Mouse (Mus musculus): ENCODE measurements at regions not wholly inside any gene's neighbourhood (a gene's known extent, or its start where the extent isn't known, plus 50 kb on each side); places are given as distances from the start of the nearest gene placed in this dataset.

GRCm38 (mm10) chr15:97603492-97603891 is 102.1 kb downstream of the Rpap3 start (continued):
- TF ChIP-seq ZMIZ1 (IDR thresholded peaks at IDR 0.05; ENCODE audit: low read depth, low read length) (no peak), CHD1 (IDR thresholded peaks at IDR 0.05; ENCODE audit: low read depth, low read length) (no peak), USF2 (IDR thresholded peaks at IDR 0.05; ENCODE audit: borderline replicate concordance in 1 of 2, insufficient read depth in 1 of 2, low read depth in 1 of 2, low read length in 2 of 2) (no peak), E2F4 (IDR thresholded peaks at IDR 0.05; ENCODE audit: borderline replicate concordance, low read depth, low read length) (no peak), TBP (IDR thresholded peaks at IDR 0.05; ENCODE audit: low read depth, low read length) (no peak), GABPA (IDR thresholded peaks at IDR 0.05; ENCODE audit: low read depth, low read length) (no peak), ELF1 (IDR thresholded peaks at IDR 0.05; ENCODE audit: low read depth, low read length) (no peak), RCOR1 (IDR thresholded peaks at IDR 0.05; ENCODE audit: low read depth, low read length) (no peak), POLR2AphosphoS2 (IDR thresholded peaks at IDR 0.05; ENCODE audit: low read length) (no peak), CTCF (IDR thresholded peaks at IDR 0.05 in 2 of 3, conservative IDR thresholded peaks at IDR 0.05 in 1 of 3; ENCODE audit: control insufficient read depth in 1 of 3, insufficient read depth in 1 of 3, low read depth in 2 of 3, low read length in 3 of 3, poor library complexity in 1 of 3, severe bottlenecking in 1 of 3) (peak; percentile 37 to 84 (median 61)), GATA1 (IDR thresholded peaks at IDR 0.05; ENCODE audit: low read depth, low read length) (0 out of 2 replicates have a peak, but pooled peaks have one; percentile 27), ZKSCAN1 (IDR thresholded peaks at IDR 0.05; ENCODE audit: low read depth, low read length) (no peak), TAL1 (IDR thresholded peaks at IDR 0.05; ENCODE audit: low read length) (no peak), MAX (IDR thresholded peaks at IDR 0.05; ENCODE audit: low read length) (no peak; the same call in 1 of the 2 replicates), USF1 (IDR thresholded peaks at IDR 0.05; ENCODE audit: low read depth, low read length) (no peak), ZC3H11A (IDR thresholded peaks at IDR 0.05; ENCODE audit: low read depth, low read length) (peak; percentile 81), RAD21 (IDR thresholded peaks at IDR 0.05; ENCODE audit: low read depth, low read length) (peak; percentile 83), MYC (IDR thresholded peaks at IDR 0.05; ENCODE audit: low read depth, low read length) (no peak), NRF1 (IDR thresholded peaks at IDR 0.05; ENCODE audit: insufficient read depth, low read depth, low read length, poor library complexity, severe bottlenecking) (no peak)

- Histone ChIP-seq H3K9me3 (replicated peaks; ENCODE audit: insufficient read depth, low read length) (no peaks in the 10 kb centered on the region), H3K4me1 (ENCODE audit: control insufficient read depth in 1 of 2, insufficient read depth in 2 of 2, low read length in 2 of 2) (peaks cover 0 to 5% of the 10 kb centered on the region in 2 experiments; a peak in 1 of 4 replicates), H3K36me3 (ENCODE audit: control insufficient read depth in 1 of 2, insufficient read depth in 2 of 2, low read length in 2 of 2) (no peaks in the 10 kb centered on the region; a peak in 1 of 4 replicates), H3K9ac (ENCODE audit: control insufficient read depth, low read depth, low read length, poor library complexity, severe bottlenecking) (no peak overlapping the region), H3K79me2 (ENCODE audit: control insufficient read depth, insufficient read depth, low read length, poor library complexity) (no peaks in the 10 kb centered on the region), H3K4me3 (ENCODE audit: control insufficient read depth in 1 of 2, insufficient read depth in 1 of 2, low read depth in 2 of 2, low read length in 2 of 2) (no peak overlapping the region), H3K27me3 (ENCODE audit: control insufficient read depth in 1 of 2, insufficient read depth in 2 of 2, low read length in 2 of 2) (peaks cover 3 to 9% of the 10 kb centered on the region in 2 experiments; a peak in 3 of 4 replicates), H3K27ac (ENCODE audit: control insufficient read depth, low read depth, low read length) (no peak overlapping the region)
- DNase-seq (ENCODE audit: low read depth, low spot score) = no peak
- TF ChIP-seq MAZ (IDR thresholded peaks at IDR 0.05; ENCODE audit: low read depth, low read length) = no peak
- TF ChIP-seq SIN3A (IDR thresholded peaks at IDR 0.05; ENCODE audit: low read length) = no peak
- no peak for TF ChIP-seq SMC3 (IDR thresholded peaks at IDR 0.05; ENCODE audit: low read depth, low read length)
- TF ChIP-seq POLR2AphosphoS5 (IDR thresholded peaks at IDR 0.05; ENCODE audit: borderline replicate concordance, low read depth, low read length) = no peak
- TF ChIP-seq ETS1 (IDR thresholded peaks at IDR 0.05; ENCODE audit: low read depth, low read length) = no peak
- TF ChIP-seq MAFK (IDR thresholded peaks at IDR 0.05; ENCODE audit: borderline replicate concordance, low read depth, low read length) = no peak
- no peak for TF ChIP-seq CHD2 (IDR thresholded peaks at IDR 0.05; ENCODE audit: low read length)
- no peak for TF ChIP-seq MAX (IDR thresholded peaks at IDR 0.05; ENCODE audit: low read length)
- no peak for TF ChIP-seq TBP (IDR thresholded peaks at IDR 0.05; ENCODE audit: low read depth, low read length)
- no peak for TF ChIP-seq ELF1 (IDR thresholded peaks at IDR 0.05; ENCODE audit: low read depth, low read length)
- TF ChIP-seq KAT2A (conservative IDR thresholded peaks at IDR 0.05; ENCODE audit: low read depth, low read length) = no peak
- no peak for TF ChIP-seq TAL1 (IDR thresholded peaks at IDR 0.05; ENCODE audit: low read length)
These were observed 107.4 kb downstream of the Rpap3 start for GRCm38 (mm10) chr15:97598270-97598669.

Data from MEL (cell line).